Mouse (Mus musculus): ENCODE results near the gene Slco3a1. TPM values are rescaled to one million over a fixed set of nuclear protein-coding genes. Genes with fewer than 3 reads are reported as not detected.

Slco3a1 gene
- total RNA-seq, 1 experiment = 9.0 TPM

GRCm38 (mm10) chr7:74508205-74508604 lies 46.4 kb downstream of the Slco3a1 start:
- H3K9me3 ChIP-seq (ENCODE audit: control insufficient read depth, insufficient read depth, low read depth, low read length) = no peaks in the 10 kb centered on the region
- no peaks in the 10 kb centered on the region for H3K4me1 ChIP-seq (ENCODE audit: control insufficient read depth in 2 of 2, insufficient read depth in 2 of 2, low read length in 2 of 2, poor library complexity in 1 of 2)
- H3K36me3 ChIP-seq (ENCODE audit: control insufficient read depth, insufficient read depth, low read length, poor library complexity, severe bottlenecking) = no peaks in the 10 kb centered on the region
- DNase-seq (ENCODE audit: low read depth, low spot score) = no peak
- no peak overlapping the region for H3K27ac ChIP-seq (ENCODE audit: insufficient read depth, low read depth, low read length, poor library complexity, severe bottlenecking)
- TF ChIP-seq HCFC1 (IDR thresholded peaks at IDR 0.05; ENCODE audit: borderline replicate concordance, insufficient read depth, low read length) = no peak
- TF ChIP-seq CHD2 (IDR thresholded peaks at IDR 0.05; ENCODE audit: low read depth, low read length) = no peak
- TF ChIP-seq MAFK (IDR thresholded peaks at IDR 0.05; ENCODE audit: insufficient read depth, low read depth, low read length) = no peak
- TF ChIP-seq ZNF384 (IDR thresholded peaks at IDR 0.05; ENCODE audit: low read depth, low read length) = no peak
- no peak for TF ChIP-seq ZC3H11A (IDR thresholded peaks at IDR 0.05; ENCODE audit: borderline replicate concordance, low read depth, low read length)
- no peak overlapping the region for H3K9ac ChIP-seq (ENCODE audit: insufficient read depth, low read depth, low read length, poor library complexity, severe bottlenecking)
- in situ Hi-C loops (cut with MboI; ENCODE audit: low sequenced_read_pairs in 2 of 2, unreplicated experiment in 2 of 2) = no loop called here
- H3K4me3 ChIP-seq (ENCODE audit: insufficient read depth in 1 of 2, low read depth in 1 of 2, low read length in 2 of 2, poor library complexity in 1 of 2, severe bottlenecking in 1 of 2) = no peak overlapping the region

GRCm38 (mm10) chr7:74506856-74507255 lies 47.7 kb downstream of the Slco3a1 start:
- H3K9ac ChIP-seq (ENCODE audit: insufficient read depth, low read depth, low read length, poor library complexity, severe bottlenecking) = no peak overlapping the region

GRCm38 (mm10) chr7:74505635-74506034 lies 48.9 kb downstream of the Slco3a1 start:
- no peak for TF ChIP-seq MAFK (IDR thresholded peaks at IDR 0.05; ENCODE audit: insufficient read depth, low read depth, low read length)
- TF ChIP-seq ZC3H11A (IDR thresholded peaks at IDR 0.05; ENCODE audit: borderline replicate concordance, low read depth, low read length) = no peak
- no peak for TF ChIP-seq HCFC1 (IDR thresholded peaks at IDR 0.05; ENCODE audit: borderline replicate concordance, insufficient read depth, low read length)
- no peak for TF ChIP-seq ZNF384 (IDR thresholded peaks at IDR 0.05; ENCODE audit: low read depth, low read length)
- TF ChIP-seq CHD2 (IDR thresholded peaks at IDR 0.05; ENCODE audit: low read depth, low read length) = no peak
- H3K36me3 ChIP-seq (ENCODE audit: control insufficient read depth, insufficient read depth, low read length, poor library complexity, severe bottlenecking) = no peaks in the 10 kb centered on the region
- H3K9ac ChIP-seq (ENCODE audit: insufficient read depth, low read depth, low read length, poor library complexity, severe bottlenecking) = no peak overlapping the region
- H3K27ac ChIP-seq (ENCODE audit: insufficient read depth, low read depth, low read length, poor library complexity, severe bottlenecking) = no peak overlapping the region
- in situ Hi-C loops (cut with MboI; ENCODE audit: low sequenced_read_pairs in 2 of 2, unreplicated experiment in 2 of 2) = no loop called here
- no peak for DNase-seq (ENCODE audit: low read depth, low spot score)
- H3K4me1 ChIP-seq (ENCODE audit: control insufficient read depth in 2 of 2, insufficient read depth in 2 of 2, low read length in 2 of 2, poor library complexity in 1 of 2) = no peaks in the 10 kb centered on the region
- no peak overlapping the region for H3K4me3 ChIP-seq (ENCODE audit: insufficient read depth in 1 of 2, low read depth in 1 of 2, low read length in 2 of 2, poor library complexity in 1 of 2, severe bottlenecking in 1 of 2)
- H3K9me3 ChIP-seq (ENCODE audit: control insufficient read depth, insufficient read depth, low read depth, low read length) = no peaks in the 10 kb centered on the region

More at GRCm38 (mm10) chr7:74506856-74507255, 47.7 kb downstream of the Slco3a1 start:
- in situ Hi-C loops (cut with MboI; ENCODE audit: low sequenced_read_pairs in 2 of 2, unreplicated experiment in 2 of 2) = no loop called here
- no peak for DNase-seq (ENCODE audit: low read depth, low spot score)
- Histone ChIP-seq H3K9me3 (ENCODE audit: control insufficient read depth, insufficient read depth, low read depth, low read length) (no peaks in the 10 kb centered on the region), H3K36me3 (ENCODE audit: control insufficient read depth, insufficient read depth, low read length, poor library complexity, severe bottlenecking) (no peaks in the 10 kb centered on the region), H3K4me1 (ENCODE audit: control insufficient read depth in 2 of 2, insufficient read depth in 2 of 2, low read length in 2 of 2, poor library complexity in 1 of 2) (no peaks in the 10 kb centered on the region), H3K27ac (ENCODE audit: insufficient read depth, low read depth, low read length, poor library complexity, severe bottlenecking) (no peak overlapping the region), H3K4me3 (ENCODE audit: insufficient read depth in 1 of 2, low read depth in 1 of 2, low read length in 2 of 2, poor library complexity in 1 of 2, severe bottlenecking in 1 of 2) (no peak overlapping the region)
- TF ChIP-seq ZNF384 (IDR thresholded peaks at IDR 0.05; ENCODE audit: low read depth, low read length) (no peak), HCFC1 (IDR thresholded peaks at IDR 0.05; ENCODE audit: borderline replicate concordance, insufficient read depth, low read length) (no peak), CHD2 (IDR thresholded peaks at IDR 0.05; ENCODE audit: low read depth, low read length) (no peak), MAFK (IDR thresholded peaks at IDR 0.05; ENCODE audit: insufficient read depth, low read depth, low read length) (no peak), ZC3H11A (IDR thresholded peaks at IDR 0.05; ENCODE audit: borderline replicate concordance, low read depth, low read length) (no peak)

- H3K4me1 ChIP-seq (ENCODE audit: control insufficient read depth in 2 of 2, insufficient read depth in 2 of 2, low read length in 2 of 2, poor library complexity in 1 of 2) = no peaks in the 10 kb centered on the region
- TF ChIP-seq ZC3H11A (IDR thresholded peaks at IDR 0.05; ENCODE audit: borderline replicate concordance, low read depth, low read length) (no peak), CHD2 (IDR thresholded peaks at IDR 0.05; ENCODE audit: low read depth, low read length) (no peak), HCFC1 (IDR thresholded peaks at IDR 0.05; ENCODE audit: borderline replicate concordance, insufficient read depth, low read length) (no peak), MAFK (IDR thresholded peaks at IDR 0.05; ENCODE audit: insufficient read depth, low read depth, low read length) (no peak), ZNF384 (IDR thresholded peaks at IDR 0.05; ENCODE audit: low read depth, low read length) (no peak)
- DNase-seq (ENCODE audit: low read depth, low spot score) = no peak
- H3K4me3 ChIP-seq (ENCODE audit: insufficient read depth in 1 of 2, low read depth in 1 of 2, low read length in 2 of 2, poor library complexity in 1 of 2, severe bottlenecking in 1 of 2) = no peak overlapping the region
- no peaks in the 10 kb centered on the region for H3K36me3 ChIP-seq (ENCODE audit: control insufficient read depth, insufficient read depth, low read length, poor library complexity, severe bottlenecking)
- in situ Hi-C loops (cut with MboI; ENCODE audit: low sequenced_read_pairs in 2 of 2, unreplicated experiment in 2 of 2) = no loop called here
- no peak overlapping the region for H3K9ac ChIP-seq (ENCODE audit: insufficient read depth, low read depth, low read length, poor library complexity, severe bottlenecking)
- H3K27ac ChIP-seq (ENCODE audit: insufficient read depth, low read depth, low read length, poor library complexity, severe bottlenecking) = no peak overlapping the region
- no peaks in the 10 kb centered on the region for H3K9me3 ChIP-seq (ENCODE audit: control insufficient read depth, insufficient read depth, low read depth, low read length)
Measured at GRCm38 (mm10) chr7:74501187-74501586, 53.4 kb downstream of the Slco3a1 start.

- Histone ChIP-seq H3K27ac (ENCODE audit: insufficient read depth, low read depth, low read length, poor library complexity, severe bottlenecking) (no peak overlapping the region), H3K9me3 (ENCODE audit: control insufficient read depth, insufficient read depth, low read depth, low read length) (no peaks in the 10 kb centered on the region), H3K9ac (ENCODE audit: insufficient read depth, low read depth, low read length, poor library complexity, severe bottlenecking) (no peak overlapping the region), H3K36me3 (ENCODE audit: control insufficient read depth, insufficient read depth, low read length, poor library complexity, severe bottlenecking) (no peaks in the 10 kb centered on the region), H3K4me1 (ENCODE audit: control insufficient read depth in 2 of 2, insufficient read depth in 2 of 2, low read length in 2 of 2, poor library complexity in 1 of 2) (no peaks in the 10 kb centered on the region), H3K4me3 (ENCODE audit: insufficient read depth in 1 of 2, low read depth in 1 of 2, low read length in 2 of 2, poor library complexity in 1 of 2, severe bottlenecking in 1 of 2) (no peak overlapping the region)
- in situ Hi-C loops (cut with MboI; ENCODE audit: low sequenced_read_pairs in 2 of 2, unreplicated experiment in 2 of 2) = no loop called here
- no peak for TF ChIP-seq MAFK (IDR thresholded peaks at IDR 0.05; ENCODE audit: insufficient read depth, low read depth, low read length)
- no peak for TF ChIP-seq HCFC1 (IDR thresholded peaks at IDR 0.05; ENCODE audit: borderline replicate concordance, insufficient read depth, low read length)
- TF ChIP-seq ZC3H11A (IDR thresholded peaks at IDR 0.05; ENCODE audit: borderline replicate concordance, low read depth, low read length) = no peak
- no peak for TF ChIP-seq ZNF384 (IDR thresholded peaks at IDR 0.05; ENCODE audit: low read depth, low read length)
- no peak for TF ChIP-seq CHD2 (IDR thresholded peaks at IDR 0.05; ENCODE audit: low read depth, low read length)
- no peak for DNase-seq (ENCODE audit: low read depth, low spot score)
Measured at GRCm38 (mm10) chr7:74499470-74499869, 55.1 kb downstream of the Slco3a1 start.
